Mouse (Mus musculus): ENCODE results near the gene Gpr62.

The Gpr62 gene

DNA sequence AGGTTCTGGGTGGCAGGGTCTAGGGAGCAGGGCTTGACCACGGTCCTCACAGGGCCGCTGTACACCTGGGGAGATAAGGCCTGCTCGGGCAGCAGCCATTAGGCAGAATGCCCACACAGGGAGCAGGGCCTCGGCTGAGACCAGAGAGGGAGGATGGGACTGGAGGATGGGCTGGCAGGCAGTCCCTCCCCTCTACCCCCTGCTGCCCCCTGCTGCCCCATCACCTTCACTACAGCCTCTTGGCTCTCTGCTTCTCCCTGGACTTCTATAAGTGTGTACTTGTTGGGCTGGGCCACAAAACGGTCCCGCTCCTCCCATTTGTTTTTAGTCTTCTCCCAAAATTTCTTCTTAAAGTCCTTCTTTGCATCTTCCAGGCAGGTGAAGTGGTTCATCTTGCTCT lies 8.7 kb upstream of the Gpr62 start:
- no peak for DNase-seq (ENCODE audit: low spot score)

DNA sequence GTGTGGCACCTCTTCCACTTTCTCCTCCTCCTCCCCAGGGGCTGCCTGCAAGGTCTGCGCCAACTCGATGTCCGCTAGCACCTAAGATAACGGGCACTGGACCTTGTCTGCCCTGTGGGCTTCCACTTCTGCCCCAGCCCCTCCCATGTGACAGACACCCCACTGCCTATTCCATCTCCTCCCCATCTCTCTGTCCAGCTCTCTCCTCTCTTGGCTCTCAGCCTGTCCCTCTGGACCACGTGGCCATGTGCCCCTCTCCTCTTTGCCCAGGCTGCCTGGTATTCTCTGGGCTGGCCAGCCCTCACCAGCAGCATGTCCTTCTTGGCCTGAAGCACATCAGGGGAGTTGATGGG lies 8.0 kb upstream of the Gpr62 start:
- no peak for DNase-seq (ENCODE audit: low spot score)

DNA sequence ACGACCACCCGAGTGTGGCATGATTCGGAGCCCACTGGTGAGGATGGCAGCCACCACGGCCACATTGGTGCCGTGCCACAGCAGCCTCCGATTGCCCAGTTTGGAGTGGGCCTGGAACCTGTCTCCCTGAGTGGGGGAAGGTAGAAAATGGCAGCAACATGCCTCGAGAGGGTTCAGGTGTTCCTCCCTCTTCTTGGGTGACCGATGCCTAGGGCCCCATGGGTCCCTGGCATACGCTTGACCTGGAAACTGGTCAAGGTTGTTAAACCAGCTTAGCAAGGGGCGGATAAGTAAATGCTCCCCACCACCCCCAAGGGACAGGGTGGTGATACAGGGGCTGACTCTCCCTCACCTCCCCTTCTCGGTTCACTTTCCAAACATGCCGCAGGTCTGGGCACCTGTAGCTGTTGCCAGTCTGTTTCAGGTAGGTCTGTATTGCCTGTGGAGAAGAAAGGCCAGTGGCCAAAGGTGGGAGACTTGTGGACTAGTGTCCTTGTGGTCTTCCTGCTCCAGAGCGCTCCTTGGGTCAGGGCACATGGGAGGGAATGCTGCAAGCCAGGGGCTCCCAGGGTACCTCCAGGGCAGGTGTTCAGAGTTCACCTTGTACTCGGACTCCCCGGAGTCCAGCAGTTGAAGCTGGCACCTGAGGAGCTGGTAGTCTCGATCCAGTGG lies 7.5 kb upstream of the Gpr62 start:
- DNase-seq (ENCODE audit: low spot score), result no peak

DNA sequence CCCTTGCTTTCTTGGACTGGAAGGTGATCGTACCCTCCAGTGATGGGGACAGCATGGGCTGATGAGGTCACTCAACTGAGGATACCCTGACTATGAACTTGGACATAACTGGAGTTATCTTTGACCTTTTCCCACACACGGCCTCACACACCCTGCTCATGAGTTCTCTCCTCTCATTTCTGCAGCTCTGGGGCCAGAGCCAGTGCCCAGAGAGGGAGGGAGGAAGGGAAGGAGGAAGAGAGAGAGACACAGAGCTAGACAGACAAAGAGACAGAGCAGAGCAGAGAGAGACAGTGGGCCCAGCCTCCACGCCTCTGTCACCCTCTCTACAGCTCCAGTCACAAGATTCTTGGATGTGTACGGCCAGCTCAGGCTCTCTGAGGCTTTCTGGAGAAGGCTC lies 6.6 kb upstream of the Gpr62 start:
- DNase-seq (ENCODE audit: low spot score), result no peak

DNA sequence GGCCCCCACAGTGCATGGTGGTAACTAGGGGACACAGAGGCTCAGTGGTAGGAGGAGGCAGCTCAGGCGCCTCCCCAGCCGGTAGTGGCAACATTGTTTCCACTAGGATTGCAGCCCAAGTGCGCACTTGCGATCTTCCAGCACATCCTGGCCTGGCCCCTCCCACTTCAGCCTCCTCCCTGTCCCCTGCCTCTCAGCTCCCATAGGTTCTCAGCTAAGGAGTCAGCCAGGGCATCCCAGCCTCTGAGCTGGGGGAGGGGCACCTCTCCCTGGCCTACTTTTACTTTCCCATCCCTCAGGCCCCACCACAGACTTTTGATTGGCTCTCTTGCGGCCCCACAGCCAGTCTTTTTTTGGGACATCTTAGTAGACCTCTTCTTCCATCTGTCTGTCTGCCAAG lies 6.2 kb upstream of the Gpr62 start:
- DNase-seq (ENCODE audit: low spot score), result no peak

DNA sequence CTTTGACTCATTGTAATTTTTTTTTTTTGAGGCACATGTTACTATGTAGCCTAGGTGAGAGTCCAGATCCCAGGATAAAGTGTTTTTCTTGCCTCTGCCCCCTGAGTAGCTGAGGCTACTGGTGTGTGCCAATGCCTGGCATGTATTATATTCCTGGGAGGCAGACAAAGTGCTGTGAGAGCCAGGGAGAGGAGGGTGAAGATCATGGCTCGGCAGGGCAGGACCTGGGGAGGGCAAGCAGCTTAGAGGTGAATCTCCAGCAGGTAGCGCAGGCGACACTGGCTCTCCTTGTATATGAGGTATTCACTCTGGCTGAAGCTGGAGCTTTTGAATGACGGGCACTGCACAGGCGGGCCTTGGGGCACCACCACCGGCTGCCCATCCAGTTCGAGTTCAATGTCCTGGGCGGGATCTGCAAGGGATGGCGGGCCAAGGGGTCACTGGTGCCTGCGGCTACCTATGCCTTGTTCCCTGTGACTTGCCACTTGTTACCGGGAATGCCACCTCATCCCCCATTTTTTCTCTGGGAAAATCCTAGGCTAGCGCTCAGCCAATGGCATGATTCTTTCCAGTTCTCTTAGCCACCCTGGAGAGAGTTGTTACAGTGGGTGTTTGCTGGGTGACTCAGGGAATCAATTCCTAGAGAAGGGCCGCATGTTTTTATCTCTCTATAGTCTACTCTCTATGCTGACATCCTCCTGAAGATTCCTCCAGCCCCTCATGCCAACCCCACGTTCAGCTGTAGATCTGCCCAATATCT lies 5.4 kb upstream of the Gpr62 start:
- DNase-seq (ENCODE audit: low spot score), result no peak

DNA sequence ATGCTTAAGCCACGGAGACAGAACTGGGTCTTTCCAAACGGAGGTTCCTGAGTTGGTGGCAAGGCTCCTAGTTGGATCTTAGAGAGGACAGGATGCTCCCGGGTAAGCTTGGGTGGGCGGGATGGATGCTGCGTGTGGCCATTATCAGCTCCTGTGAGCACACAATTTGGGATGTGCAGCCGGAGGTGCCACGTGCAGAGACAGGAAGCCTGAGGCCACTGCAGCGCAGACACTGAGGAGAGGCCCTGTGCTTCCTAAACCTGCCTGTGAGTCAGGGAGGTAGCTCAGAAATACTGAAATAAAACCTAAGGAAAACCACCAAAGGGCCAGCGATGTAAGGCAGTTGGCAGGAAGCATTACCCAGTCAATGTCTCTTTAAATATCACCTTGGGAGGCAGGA lies 4.0 kb upstream of the Gpr62 start:
- no peak for DNase-seq (ENCODE audit: low spot score)

DNA sequence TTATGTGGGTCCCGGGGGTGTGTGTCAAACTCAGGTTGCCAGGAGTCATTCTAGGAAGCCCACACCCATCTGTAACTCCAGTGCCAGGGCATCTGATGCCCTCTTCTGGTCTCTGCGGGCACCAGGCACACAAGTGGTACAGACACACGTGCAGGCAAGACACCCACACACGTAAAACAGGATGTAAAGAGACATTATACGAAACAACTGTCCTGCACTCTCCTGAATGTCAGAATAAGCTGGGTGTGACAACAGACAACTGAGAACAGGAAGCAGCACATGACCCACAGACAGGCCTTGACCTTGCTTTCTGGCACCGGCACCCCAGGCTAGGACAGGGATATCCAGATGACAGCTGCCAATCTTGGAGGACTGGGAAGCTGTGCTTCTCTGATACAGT lies 3.6 kb upstream of the Gpr62 start:
- no peak for DNase-seq (ENCODE audit: low spot score)

DNA sequence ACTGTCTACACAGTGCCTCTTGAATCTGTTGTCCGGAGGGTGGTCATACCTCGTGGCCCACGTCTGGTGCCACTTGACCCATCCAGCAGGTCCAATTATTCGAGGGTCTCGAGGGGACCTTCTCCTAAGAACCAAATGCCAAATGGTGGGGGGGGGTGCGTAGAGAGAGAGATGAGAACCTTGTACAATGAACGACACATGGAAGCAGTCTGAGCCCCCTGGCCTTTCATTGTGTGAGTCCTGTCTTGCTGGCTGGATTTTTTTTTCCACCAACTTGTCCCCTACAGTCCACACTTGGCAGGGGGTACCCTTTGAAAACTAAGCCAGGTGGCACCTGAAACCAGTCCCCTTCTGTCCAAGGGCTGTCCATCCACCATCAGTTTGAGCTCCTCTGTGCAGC lies 2.0 kb upstream of the Gpr62 start:
- no peak for DNase-seq (ENCODE audit: low spot score)

DNA sequence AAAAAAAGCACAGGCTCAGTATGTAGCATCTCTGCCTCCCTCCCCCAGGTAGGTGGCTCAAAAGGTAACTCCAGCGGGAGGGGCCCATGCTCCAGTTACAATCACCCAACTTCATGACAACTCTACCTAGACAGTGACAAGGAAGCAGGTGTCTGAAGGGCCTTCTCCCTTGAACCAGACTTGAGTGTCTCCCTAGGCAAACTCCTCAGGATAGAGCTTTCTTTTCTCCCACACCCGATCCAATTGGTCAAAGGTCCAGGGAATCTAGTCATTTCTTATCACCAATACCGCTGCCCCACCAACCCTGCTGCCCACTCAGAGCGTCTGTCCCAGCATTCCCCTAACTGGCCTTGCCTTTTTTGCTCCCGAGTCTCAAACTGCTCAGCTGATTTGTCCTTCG lies 983 bp upstream of the Gpr62 start:
- no peak for DNase-seq (ENCODE audit: low spot score)

DNA sequence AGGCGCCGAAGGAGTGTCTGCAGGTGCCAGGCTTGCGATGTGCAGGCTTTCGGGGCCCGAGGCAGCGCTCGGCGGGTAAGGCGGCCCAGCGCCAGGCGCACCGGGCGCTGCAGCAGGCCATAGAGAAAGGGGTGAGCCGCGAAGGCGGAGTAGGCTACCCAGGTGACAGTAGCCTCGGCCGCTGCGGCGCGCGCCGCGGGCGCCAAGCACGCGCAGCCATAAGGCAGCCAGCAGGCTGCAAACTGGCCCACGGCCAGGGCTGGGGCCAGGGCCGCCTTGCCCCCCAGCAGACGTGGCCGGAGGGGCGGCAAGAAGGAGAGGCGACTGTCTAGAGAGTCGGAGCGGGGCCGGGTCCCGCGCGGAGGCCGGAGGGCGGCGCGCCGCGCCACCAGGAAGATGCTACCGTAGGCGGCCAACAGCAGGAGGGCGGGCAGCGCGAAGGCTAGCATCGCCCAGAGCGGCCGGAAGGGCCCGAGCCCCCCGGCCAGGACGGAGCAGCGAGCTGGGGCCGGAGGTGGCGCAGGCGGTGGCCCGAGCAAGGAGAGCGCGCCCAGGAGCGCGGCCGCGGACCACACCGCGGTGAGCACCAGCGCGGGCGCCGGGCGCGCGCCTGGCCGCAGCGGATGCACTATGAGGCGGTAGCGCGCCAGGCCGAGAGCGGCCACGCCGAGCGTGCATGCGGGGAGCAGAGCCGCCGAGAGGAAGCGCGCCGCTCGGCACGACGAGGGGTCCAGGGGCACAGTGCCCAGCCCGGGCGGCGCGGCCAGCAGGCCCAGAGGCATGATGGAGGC lies 792 bp downstream of the Gpr62 start:
- DNase-seq (ENCODE audit: low spot score), result no peak

DNA sequence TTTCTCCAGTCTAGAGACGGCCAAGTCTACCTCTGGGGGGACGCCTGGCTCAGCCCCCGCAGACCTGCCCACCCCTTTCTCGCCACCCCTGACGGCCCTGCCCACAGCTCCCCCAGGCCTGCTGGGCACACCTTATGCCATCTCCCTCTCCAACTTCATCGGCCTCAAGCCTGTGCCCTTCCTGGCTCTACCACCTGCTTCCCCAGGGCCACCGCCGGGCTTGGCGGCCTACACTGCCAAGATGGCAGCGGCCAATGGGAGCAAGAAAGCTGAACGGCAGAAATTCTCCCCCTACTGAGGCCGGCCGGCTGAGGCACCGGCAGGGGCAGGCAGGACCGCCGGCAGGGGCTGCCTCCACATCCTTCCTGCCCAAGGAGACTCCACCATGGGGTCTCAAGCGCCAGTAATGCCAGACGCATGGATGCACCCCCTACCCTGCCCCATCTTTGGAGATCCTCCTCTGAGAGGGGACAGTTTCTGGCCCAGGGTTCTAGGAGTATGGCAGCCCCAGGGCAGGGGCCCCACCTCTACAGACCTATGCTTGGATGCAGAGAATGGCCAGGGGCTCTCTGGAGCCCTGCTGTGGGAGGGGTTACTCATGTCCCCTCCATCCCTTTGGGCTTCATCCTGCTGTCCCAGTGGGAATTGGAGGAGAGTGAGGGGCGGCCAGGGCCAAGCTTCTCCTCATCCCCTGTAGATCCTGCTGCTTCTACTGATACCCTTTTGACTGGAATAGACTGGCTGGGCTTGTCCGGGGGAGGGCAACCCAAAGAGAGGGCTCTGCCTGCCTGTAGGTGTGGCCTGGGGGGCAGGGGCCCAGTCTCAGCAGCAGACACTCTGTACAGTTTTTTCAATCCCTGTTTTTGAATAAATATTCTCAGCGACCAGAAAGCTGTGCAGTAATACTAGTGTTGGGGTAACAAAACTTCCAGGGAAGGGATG lies 2.3 kb downstream of the Gpr62 start:
- no peak for DNase-seq (ENCODE audit: low spot score)

DNA sequence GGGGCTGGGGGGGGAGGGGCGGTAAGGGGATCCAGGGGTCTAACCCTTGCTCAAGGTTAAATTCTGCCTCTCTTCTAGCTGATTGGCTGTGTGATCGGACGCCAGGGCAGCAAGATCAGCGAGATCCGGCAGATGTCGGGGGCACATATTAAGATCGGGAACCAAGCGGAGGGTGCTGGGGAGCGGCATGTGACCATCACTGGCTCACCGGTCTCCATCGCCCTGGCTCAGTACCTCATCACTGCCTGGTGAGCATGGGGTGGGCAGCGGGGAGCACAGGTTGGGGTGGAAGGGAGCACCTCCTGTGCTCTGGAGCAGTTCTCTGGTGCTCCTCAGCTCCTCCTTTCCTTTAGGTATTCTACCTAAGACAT lies 3.3 kb downstream of the Gpr62 start:
- DNase-seq (ENCODE audit: low spot score), result no peak

DNA sequence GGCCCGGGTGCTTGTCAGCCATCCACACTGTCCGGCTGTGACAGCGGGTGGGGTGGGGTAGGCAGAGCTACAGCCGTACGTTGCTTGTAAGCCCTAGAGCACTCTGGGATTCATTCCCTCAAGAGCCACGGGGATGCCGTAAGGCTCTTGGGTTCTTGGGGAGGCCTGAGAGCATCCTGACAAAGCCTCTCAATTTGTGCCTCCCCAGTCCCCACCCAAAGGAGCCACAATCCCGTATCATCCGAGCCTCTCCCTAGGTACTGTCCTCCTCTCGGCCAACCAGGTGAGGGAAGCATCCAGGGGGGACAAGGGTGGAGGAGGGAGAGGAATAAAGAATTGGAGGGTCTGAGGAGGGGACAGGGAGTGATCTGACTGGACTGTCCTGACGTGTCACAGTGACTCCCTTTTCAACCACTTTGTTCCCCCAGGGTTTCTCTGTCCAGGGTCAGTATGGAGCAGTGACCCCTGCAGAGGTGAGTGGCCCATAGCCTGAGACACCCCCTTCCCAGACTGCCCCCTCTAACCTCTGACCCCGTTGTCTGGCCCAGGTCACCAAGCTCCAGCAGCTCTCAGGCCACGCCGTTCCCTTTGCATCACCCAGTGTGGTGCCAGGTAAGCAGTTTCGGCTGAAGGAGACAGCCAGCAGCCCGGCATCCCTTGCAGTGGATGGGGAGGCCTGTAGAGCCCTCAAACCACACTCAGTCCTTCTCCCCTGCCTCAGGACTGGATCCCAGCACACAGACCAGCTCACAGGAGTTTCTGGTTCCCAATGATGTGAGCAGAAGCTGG lies 3.9 kb downstream of the Gpr62 start:
- no peak for DNase-seq (ENCODE audit: low spot score)

DNA sequence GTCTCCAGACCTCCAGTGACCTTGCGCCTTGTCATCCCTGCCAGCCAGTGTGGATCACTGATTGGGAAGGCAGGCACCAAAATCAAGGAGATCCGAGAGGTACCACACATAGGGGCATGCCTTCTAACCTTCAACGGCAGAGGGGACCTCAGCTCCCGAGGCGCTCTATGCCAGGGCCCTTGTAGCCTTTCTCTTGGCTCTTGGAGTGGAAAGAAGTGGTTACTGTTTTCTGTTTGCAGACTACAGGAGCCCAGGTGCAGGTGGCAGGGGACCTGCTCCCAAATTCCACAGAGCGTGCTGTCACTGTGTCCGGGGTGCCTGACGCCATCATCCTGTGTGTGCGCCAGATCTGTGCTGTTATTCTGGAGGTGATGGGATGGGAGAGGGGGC lies 4.7 kb downstream of the Gpr62 start:
- DNase-seq (ENCODE audit: low spot score), result no peak

DNA sequence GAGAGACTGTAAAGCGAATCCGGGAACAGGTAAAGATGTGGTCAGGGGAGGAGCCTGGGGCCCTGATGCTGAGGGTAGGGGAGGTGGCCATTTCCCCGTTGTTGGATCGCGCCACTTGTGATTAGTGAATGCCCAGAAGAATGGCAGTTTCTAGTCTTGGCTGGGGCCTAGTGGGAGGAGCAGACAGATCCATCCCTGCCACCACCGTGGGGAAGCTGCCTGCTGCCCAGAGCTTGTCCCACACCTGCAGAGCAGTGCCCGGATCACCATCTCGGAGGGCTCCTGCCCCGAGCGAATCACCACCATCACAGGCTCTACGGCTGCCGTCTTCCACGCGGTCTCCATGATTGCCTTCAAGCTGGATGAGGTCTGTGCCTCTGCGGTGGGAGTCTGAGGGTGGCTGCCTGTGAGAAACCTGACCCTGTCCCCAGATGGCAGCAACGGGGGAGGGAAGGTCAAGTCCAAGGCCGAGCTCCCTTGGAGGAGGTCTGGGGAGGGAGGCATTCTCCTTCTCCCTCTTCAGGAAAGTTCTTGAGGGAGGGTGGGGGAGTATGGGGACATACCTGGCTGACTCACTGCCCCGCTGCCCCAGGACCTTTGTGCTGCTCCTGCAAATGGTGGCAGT lies 5.2 kb downstream of the Gpr62 start:
- no peak for DNase-seq (ENCODE audit: low spot score)

DNA sequence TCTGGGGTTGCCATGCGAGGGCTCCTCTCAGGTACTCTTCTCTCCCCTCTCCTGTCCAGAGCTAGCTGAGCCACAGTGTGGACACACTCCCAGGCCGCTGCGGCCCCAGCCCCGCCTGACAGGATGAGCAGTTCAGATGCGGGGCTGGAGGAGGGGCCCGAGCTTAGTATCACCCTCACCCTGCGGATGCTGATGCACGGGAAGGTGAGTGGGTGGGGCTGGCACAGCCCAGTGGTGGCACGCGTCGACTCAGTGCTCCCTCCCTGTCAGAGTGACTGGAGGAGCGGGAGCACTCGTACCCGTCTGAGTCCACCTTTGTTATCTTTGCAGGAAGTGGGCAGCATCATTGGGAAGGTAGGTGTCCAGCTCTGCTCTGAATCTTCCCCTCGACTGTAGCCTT lies 5.8 kb downstream of the Gpr62 start:
- DNase-seq (ENCODE audit: low spot score), result no peak

DNA sequence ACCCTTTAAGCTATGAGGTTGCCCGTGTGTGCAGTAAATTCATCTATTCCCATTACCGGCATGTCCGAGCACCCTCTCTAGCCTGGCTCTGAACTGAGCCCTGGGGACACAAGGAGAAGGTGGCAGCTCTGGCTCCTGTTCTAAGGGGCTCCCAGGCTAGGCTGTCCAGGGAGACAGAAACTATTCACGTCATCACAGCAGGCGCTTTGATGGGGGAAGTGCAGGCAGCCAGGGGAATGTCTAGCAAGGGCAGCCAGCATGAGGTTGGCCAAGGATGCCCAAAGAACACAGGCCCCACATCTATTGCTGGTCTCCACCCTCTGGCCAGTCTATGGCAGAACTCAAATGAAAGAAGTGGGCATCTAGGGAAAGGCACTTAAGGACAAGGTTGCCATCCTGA lies 7.8 kb downstream of the Gpr62 start:
- DNase-seq (ENCODE audit: low spot score), result no peak

DNA sequence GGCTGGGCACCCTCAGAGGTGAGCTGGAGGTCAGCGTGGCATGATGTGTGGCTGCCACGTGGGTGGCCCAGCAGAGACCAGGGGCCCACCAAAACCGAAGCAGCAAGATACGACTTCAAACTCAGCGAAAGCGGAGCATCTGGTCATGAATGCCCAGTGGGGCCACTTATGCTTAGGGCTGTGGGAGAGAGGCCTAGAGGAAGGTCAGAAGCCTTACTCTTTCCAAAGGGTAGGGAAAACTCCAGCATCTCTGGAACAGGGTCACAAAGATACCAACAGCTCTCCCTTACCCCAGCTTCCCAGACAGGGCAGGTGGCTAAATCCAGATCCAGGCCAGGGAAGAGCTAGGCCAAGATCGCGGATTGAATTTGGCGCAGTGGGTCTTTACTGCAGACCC lies 8.6 kb downstream of the Gpr62 start:
- DNase-seq (ENCODE audit: low spot score), result no peak

DNA sequence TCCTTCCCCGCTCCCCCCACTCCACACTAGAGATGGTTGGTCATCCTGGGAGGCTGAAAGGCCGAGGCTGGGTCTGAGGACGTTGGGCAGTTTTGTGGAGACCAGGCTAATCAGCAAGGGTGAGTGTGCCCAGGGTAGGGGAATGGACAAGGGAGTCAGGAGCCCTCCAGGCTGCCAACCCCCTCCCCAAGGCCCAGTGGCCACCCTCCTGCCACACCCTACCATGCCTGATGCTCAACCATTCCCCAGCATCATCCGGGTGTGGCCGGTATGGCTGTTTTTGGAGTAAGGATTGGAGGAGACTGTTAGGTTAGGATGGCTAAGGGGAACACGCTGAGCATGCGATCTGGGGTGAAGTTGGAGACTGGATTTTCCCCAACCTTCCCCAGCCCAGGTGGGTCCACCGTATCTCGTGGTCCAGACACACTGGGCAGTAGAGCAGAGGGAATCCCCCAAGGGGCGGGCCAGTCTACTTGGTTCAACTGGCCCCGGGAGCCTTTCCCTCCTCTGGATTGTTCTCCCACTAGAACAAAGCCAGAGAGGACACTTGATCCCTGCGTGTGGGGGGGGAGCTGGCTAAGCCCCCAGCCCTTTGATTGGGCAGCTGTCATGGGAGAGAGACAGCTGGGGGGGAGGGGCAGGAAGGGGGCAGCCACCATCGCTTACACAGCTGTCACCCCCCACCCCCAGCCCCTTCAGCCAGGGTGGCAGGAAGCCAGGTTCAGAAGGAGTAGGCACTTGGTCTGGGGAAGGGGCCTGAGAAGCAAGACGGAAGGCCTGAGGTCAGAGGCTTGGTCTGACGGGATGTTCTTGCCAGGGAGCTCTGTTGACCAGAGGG lies 9.2 kb downstream of the Gpr62 start:
- no peak for DNase-seq (ENCODE audit: low spot score)

All from left cerebral cortex, adult 11 months (tissue).